Mouse (Mus musculus): ENCODE data around the gene Bcl7c. TPM values are rescaled to one million over a fixed set of nuclear protein-coding genes. Genes with fewer than 3 reads are reported as not detected.

The Bcl7c gene
- polyA plus RNA-seq, 1 experiment: 132 TPM

- no peaks in the 10 kb centered on the region for H3K79me2 ChIP-seq (ENCODE audit: control insufficient read depth, insufficient read depth)
- no peaks in the 10 kb centered on the region for H3K27me3 ChIP-seq (ENCODE audit: control insufficient read depth, insufficient read depth, insufficient read length)
- H3K4me3 ChIP-seq (ENCODE audit: insufficient read depth, poor library complexity, severe bottlenecking): no peak overlapping the region
- no peak overlapping the region for H3ac ChIP-seq (ENCODE audit: control insufficient read depth, insufficient read length, low read depth)
- H3K36me3 ChIP-seq (ENCODE audit: control insufficient read depth, insufficient read depth): peaks cover 10% of the 10 kb centered on the region
- H3K79me3 ChIP-seq (ENCODE audit: low read depth): no peaks in the 10 kb centered on the region
- no peak for TF ChIP-seq CTCF (IDR thresholded peaks at IDR 0.05; ENCODE audit: control insufficient read depth, insufficient read depth, insufficient read length)
- no peak for TF ChIP-seq USF1 (IDR thresholded peaks at IDR 0.05; ENCODE audit: low read depth)
- no peak for TF ChIP-seq CEBPB (IDR thresholded peaks at IDR 0.05; ENCODE audit: low read depth)
- TF ChIP-seq MYOG (IDR thresholded peaks at IDR 0.05; ENCODE audit: control insufficient read depth, extremely low read depth, insufficient read length): no peak
- no peak for TF ChIP-seq FOSL1 (IDR thresholded peaks at IDR 0.05; ENCODE audit: insufficient read depth, low read length, poor library complexity, severe bottlenecking)
- TF ChIP-seq MAX (IDR thresholded peaks at IDR 0.05): no peak
- no peak for TF ChIP-seq MYOD1 (IDR thresholded peaks at IDR 0.05; ENCODE audit: control insufficient read depth, insufficient read length, low read depth)
Observed at GRCm38 (mm10) chr7:127613501-127613900, 95.2 kb downstream of the Bcl7c start.

GRCm38 (mm10) chr7:127611561-127611960 lies 97.2 kb downstream of the Bcl7c start:
- H3K36me3 ChIP-seq (ENCODE audit: control insufficient read depth, insufficient read depth): peaks cover 10% of the 10 kb centered on the region

More at GRCm38 (mm10) chr7:127611561-127611960, 97.2 kb downstream of the Bcl7c start:
- H3K4me3 ChIP-seq (ENCODE audit: insufficient read depth, poor library complexity, severe bottlenecking): no peak overlapping the region
- H3K79me3 ChIP-seq (ENCODE audit: low read depth): no peaks in the 10 kb centered on the region
- H3K79me2 ChIP-seq (ENCODE audit: control insufficient read depth, insufficient read depth): no peaks in the 10 kb centered on the region
- no peak overlapping the region for H3ac ChIP-seq (ENCODE audit: control insufficient read depth, insufficient read length, low read depth)
- H3K27me3 ChIP-seq (ENCODE audit: control insufficient read depth, insufficient read depth, insufficient read length): no peaks in the 10 kb centered on the region
- TF ChIP-seq MYOD1 (IDR thresholded peaks at IDR 0.05; ENCODE audit: control insufficient read depth, insufficient read length, low read depth) (no peak), CTCF (IDR thresholded peaks at IDR 0.05; ENCODE audit: control insufficient read depth, insufficient read depth, insufficient read length) (no peak), MAX (IDR thresholded peaks at IDR 0.05) (no peak), MYOG (IDR thresholded peaks at IDR 0.05; ENCODE audit: control insufficient read depth, extremely low read depth, insufficient read length) (no peak)

Small RNAs within 50 kb of the gene (microRNA-seq; reads per million reads assigned to microRNA genes)
- gene Mir762 (ENCODE audit: borderline microRNAs expressed): not detected

Other genes with a start within 250 kb of the Bcl7c start
- gene Prr14, start 249.3 kb downstream of the Bcl7c start, polyA plus RNA-seq (2012; fragmentation: generic; extraction: Trizol): 28.6 TPM
- gene Fbrs, start 229.7 kb downstream of the Bcl7c start, polyA plus RNA-seq (2012; fragmentation: generic; extraction: Trizol): 20.9 TPM
- gene Srcap, start 196.9 kb downstream of the Bcl7c start, polyA plus RNA-seq (2012; fragmentation: generic; extraction: Trizol): 24.1 TPM
- 14.9 TPM for gene Gm42715, start 189.3 kb downstream of the Bcl7c start, polyA plus RNA-seq (2012; fragmentation: generic; extraction: Trizol)
- not detected for gene Tmem265, start 147.5 kb downstream of the Bcl7c start, polyA plus RNA-seq (2012; fragmentation: generic; extraction: Trizol)
- 21.1 TPM for gene Phkg2, start 135.6 kb downstream of the Bcl7c start, polyA plus RNA-seq (2012; fragmentation: generic; extraction: Trizol)
- gene Ccdc189, start 120.3 kb downstream of the Bcl7c start, polyA plus RNA-seq (2012; fragmentation: generic; extraction: Trizol): 4.2 TPM
- gene Rnf40, start 120.2 kb downstream of the Bcl7c start, polyA plus RNA-seq (2012; fragmentation: generic; extraction: Trizol): 29.7 TPM
- gene Zfp629, start 93.1 kb downstream of the Bcl7c start, polyA plus RNA-seq (2012; fragmentation: generic; extraction: Trizol): 5.2 TPM
- 9.2 TPM for gene Ctf1, start 3.8 kb upstream of the Bcl7c start, polyA plus RNA-seq (2012; fragmentation: generic; extraction: Trizol)
- 0.13 TPM for gene Ctf2, start 23.2 kb upstream of the Bcl7c start, polyA plus RNA-seq (2012; fragmentation: generic; extraction: Trizol)
- gene Fbxl19, start 35.6 kb upstream of the Bcl7c start, polyA plus RNA-seq (2012; fragmentation: generic; extraction: Trizol): 26.9 TPM
- 15.0 TPM for gene Orai3, start 60.9 kb upstream of the Bcl7c start, polyA plus RNA-seq (2012; fragmentation: generic; extraction: Trizol)
- 20.9 TPM for gene Setd1a, start 67.7 kb upstream of the Bcl7c start, polyA plus RNA-seq (2012; fragmentation: generic; extraction: Trizol)
- gene Gm49388, start 76.7 kb upstream of the Bcl7c start, polyA plus RNA-seq (2012; fragmentation: generic; extraction: Trizol): 1.4 TPM
- gene Hsd3b7, start 91.7 kb upstream of the Bcl7c start, polyA plus RNA-seq (2012; fragmentation: generic; extraction: Trizol): 8.3 TPM
- gene Stx4a, start 115.4 kb upstream of the Bcl7c start, polyA plus RNA-seq (2012; fragmentation: generic; extraction: Trizol): 50.8 TPM
- gene Stx1b, start 115.6 kb upstream of the Bcl7c start, polyA plus RNA-seq (2012; fragmentation: generic; extraction: Trizol): 0.01 TPM
- gene Zfp646, start 167.3 kb upstream of the Bcl7c start, polyA plus RNA-seq (2012; fragmentation: generic; extraction: Trizol): 15.2 TPM
- 12.1 TPM for gene Zfp668, start 167.9 kb upstream of the Bcl7c start, polyA plus RNA-seq (2012; fragmentation: generic; extraction: Trizol)
- gene Prss53, start 182.0 kb upstream of the Bcl7c start, polyA plus RNA-seq (2012; fragmentation: generic; extraction: Trizol): 0.50 TPM
- gene Gm21974, start 186.5 kb upstream of the Bcl7c start, polyA plus RNA-seq (2012; fragmentation: generic; extraction: Trizol): not detected
- 82.3 TPM for gene Vkorc1, start 186.7 kb upstream of the Bcl7c start, polyA plus RNA-seq (2012; fragmentation: generic; extraction: Trizol)
- gene Bckdk, start 195.1 kb upstream of the Bcl7c start, polyA plus RNA-seq (2012; fragmentation: generic; extraction: Trizol): 52.4 TPM
- 18.7 TPM for gene Kat8, start 203.6 kb upstream of the Bcl7c start, polyA plus RNA-seq (2012; fragmentation: generic; extraction: Trizol)
- gene Prss8, start 221.2 kb upstream of the Bcl7c start, polyA plus RNA-seq (2012; fragmentation: generic; extraction: Trizol): not detected
- gene Prss36, start 237.8 kb upstream of the Bcl7c start, polyA plus RNA-seq (2012; fragmentation: generic; extraction: Trizol): 4.7 TPM

Measured in C2C12 (cell line).